Mouse (Mus musculus) spleen, postnatal 36 days (tissue): ENCODE data around the gene Naa35.
A peak's percentile ranks its signal among the peaks of the same experiment; 100 is the strongest.

Experiments
- DNase-seq, 2 experiments: peaks; one replicate each; pipeline ENCODE4 v3.0.0; 2022; ENCODE audit warnings: low spot score in 2 of 2, mixed read lengths in 1 of 2

Gene Naa35

GRCm38 (mm10) chr13:59639368-59640177 is 54.5 kb downstream of the Naa35 start:
- DNase-seq: no peak

GRCm38 (mm10) chr13:59640178-59640440 is 55.0 kb downstream of the Naa35 start:
- no peak for DNase-seq

- DNase-seq: no peak
These were observed 57.8 kb downstream of the Naa35 start for GRCm38 (mm10) chr13:59642818-59643217.

GRCm38 (mm10) chr13:59645491-59645890 is 60.4 kb downstream of the Naa35 start:
- no peak for DNase-seq

- no peak for DNase-seq
These were observed 61.7 kb downstream of the Naa35 start for GRCm38 (mm10) chr13:59646674-59647244.

- DNase-seq: no peak
These were observed 62.4 kb downstream of the Naa35 start for GRCm38 (mm10) chr13:59647484-59647883.

- DNase-seq: no peak
These were observed 63.5 kb downstream of the Naa35 start for GRCm38 (mm10) chr13:59648598-59648997.

- no peak for DNase-seq
These were observed 64.7 kb downstream of the Naa35 start for GRCm38 (mm10) chr13:59649781-59650180.

- no peak for DNase-seq
These were observed 67.6 kb downstream of the Naa35 start for GRCm38 (mm10) chr13:59652651-59653050.

GRCm38 (mm10) chr13:59653136-59653535 is 68.1 kb downstream of the Naa35 start:
- no peak for DNase-seq

GRCm38 (mm10) chr13:59654465-59654864 is 69.4 kb downstream of the Naa35 start:
- no peak for DNase-seq

- DNase-seq: no peak
These were observed 70.8 kb downstream of the Naa35 start for GRCm38 (mm10) chr13:59655718-59656315.

- DNase-seq: peak; percentile 73 to 81
These were observed 71.3 kb downstream of the Naa35 start for GRCm38 (mm10) chr13:59656316-59656832.

- peak in 1 of 2 experiments; percentile 21 for DNase-seq
These were observed 71.9 kb downstream of the Naa35 start for GRCm38 (mm10) chr13:59656975-59657388.

- no peak for DNase-seq
These were observed 72.7 kb downstream of the Naa35 start for GRCm38 (mm10) chr13:59657781-59658180.

- no peak for DNase-seq
These were observed 75.3 kb downstream of the Naa35 start for GRCm38 (mm10) chr13:59660371-59660770.

- no peak for DNase-seq
These were observed 76.3 kb downstream of the Naa35 start for GRCm38 (mm10) chr13:59661387-59661786.

- no peak for DNase-seq
These were observed 76.9 kb downstream of the Naa35 start for GRCm38 (mm10) chr13:59661966-59662365.

- DNase-seq: no peak
These were observed 79.1 kb downstream of the Naa35 start for GRCm38 (mm10) chr13:59663939-59664712.

GRCm38 (mm10) chr13:59667763-59668162 is 82.7 kb downstream of the Naa35 start:
- no peak for DNase-seq

- peak; percentile 80 to 81 for DNase-seq
These were observed 83.5 kb downstream of the Naa35 start for GRCm38 (mm10) chr13:59668501-59669093.

GRCm38 (mm10) chr13:59669946-59670345 is 84.9 kb downstream of the Naa35 start:
- DNase-seq: no peak
